Mouse (Mus musculus) telencephalon, adult 2 months (tissue): ENCODE measurements around the gene Hist1h2ae.
"Not testable (repeated sequence)": the region's sequence is repeated elsewhere in the genome, so short reads cannot be mapped to it uniquely, and the experiment has no call there.

Experiments
- DNase-seq: peaks from one replicate; pipeline ENCODE4 v3.0.0-alpha.2; 2011; ENCODE audit warnings: low read depth, low spot score

Hist1h2ae gene

GRCm38 (mm10) chr13:23541497-23541896 lies 29.5 kb downstream of the Hist1h2ae start:
- DNase-seq: no peak

- DNase-seq: not testable (repeated sequence)
Observed at GRCm38 (mm10) chr13:23539821-23540220, 31.2 kb downstream of the Hist1h2ae start.

GRCm38 (mm10) chr13:23538249-23538648 lies 32.8 kb downstream of the Hist1h2ae start:
- no peak for DNase-seq

- DNase-seq: no peak
Observed at GRCm38 (mm10) chr13:23537006-23537710, 33.9 kb downstream of the Hist1h2ae start.

- no peak for DNase-seq
Observed at GRCm38 (mm10) chr13:23536076-23536822, 34.8 kb downstream of the Hist1h2ae start.

GRCm38 (mm10) chr13:23535137-23536075 lies 35.6 kb downstream of the Hist1h2ae start, which contains the start of gene Hist1h3g:
Gene Hist1h3g (plus strand): TSS chr13:23535422.
- peak; percentile 96 for DNase-seq

- DNase-seq: peak; percentile 66
Observed at GRCm38 (mm10) chr13:23534368-23535131, 36.5 kb downstream of the Hist1h2ae start.

GRCm38 (mm10) chr13:23533560-23534367 lies 37.3 kb downstream of the Hist1h2ae start, which contains the start of gene Hist1h2af:
Gene Hist1h2af (plus strand): TSS chr13:23533906.
- DNase-seq: peak; percentile 93

- DNase-seq: no peak
Observed at GRCm38 (mm10) chr13:23532262-23533075, 38.6 kb downstream of the Hist1h2ae start.

GRCm38 (mm10) chr13:23530901-23531875 lies 39.8 kb downstream of the Hist1h2ae start, which contains the start of gene Hist1h4h:
Gene Hist1h4h (plus strand): TSS chr13:23531050.
- peak; percentile 97 for DNase-seq

GRCm38 (mm10) chr13:23530181-23530900 lies 40.7 kb downstream of the Hist1h2ae start:
- no peak for DNase-seq

- DNase-seq: no peak
Observed at GRCm38 (mm10) chr13:23529480-23530165, 41.4 kb downstream of the Hist1h2ae start.

- DNase-seq: no peak
Observed at GRCm38 (mm10) chr13:23529005-23529404, 42.0 kb downstream of the Hist1h2ae start.

GRCm38 (mm10) chr13:23526312-23526711 lies 44.7 kb downstream of the Hist1h2ae start:
- DNase-seq: peak; percentile 81

- no peak for DNase-seq
Observed at GRCm38 (mm10) chr13:23525901-23526300, 45.1 kb downstream of the Hist1h2ae start.

GRCm38 (mm10) chr13:23524654-23525053 lies 46.4 kb downstream of the Hist1h2ae start:
- DNase-seq: peak; percentile 68

- no peak for DNase-seq
Observed at GRCm38 (mm10) chr13:23523976-23524375, 47.0 kb downstream of the Hist1h2ae start.
